Mouse (Mus musculus): ENCODE data around the gene Car3. TPM values are rescaled to one million over a fixed set of nuclear protein-coding genes. Genes with fewer than 3 reads are reported as not detected.

Car3 gene
- polyA plus RNA-seq, 1 experiment from 2014 or later: 5.1 TPM

- DNase-seq (ENCODE audit: low spot score) (no peak), ATAC-seq (ENCODE audit: low FRiP score) (no peak)
- Histone ChIP-seq H3K36me3 (ENCODE audit: control insufficient read depth, insufficient read depth, low read length) (no peaks in the 10 kb centered on the region), H3K27ac (ENCODE audit: low read depth, low read length) (no peak overlapping the region), H3K4me3 (ENCODE audit: low read depth, low read length) (no peak overlapping the region), H3K27me3 (ENCODE audit: control insufficient read depth, insufficient read depth, low read length) (peaks cover 4% of the 10 kb centered on the region; the same call in 1 of the 2 replicates), H3K9ac (ENCODE audit: low read depth, low read length) (no peak overlapping the region), H3K4me2 (replicated peaks; ENCODE audit: low read depth, low read length) (no peak overlapping the region), H3K9me3 (ENCODE audit: control insufficient read depth, low read length) (no peaks in the 10 kb centered on the region), H3K4me1 (replicated peaks; ENCODE audit: control insufficient read depth, insufficient read depth, low read length) (no peaks in the 10 kb centered on the region)
- 81% methylated on average over 2 of the region's 2 CpGs for WGBS
Observed at GRCm38 (mm10) chr3:14889085-14889484, 25.8 kb downstream of the Car3 start.

GRCm38 (mm10) chr3:14889716-14890409 lies 26.6 kb downstream of the Car3 start:
- no peak overlapping the region for H3K4me2 ChIP-seq (replicated peaks; ENCODE audit: low read depth, low read length)
- H3K36me3 ChIP-seq (ENCODE audit: control insufficient read depth, insufficient read depth, low read length): no peaks in the 10 kb centered on the region
- DNase-seq (ENCODE audit: low spot score) (no peak), ATAC-seq (ENCODE audit: low FRiP score) (no peak)
- H3K27ac ChIP-seq (ENCODE audit: low read depth, low read length): no peak overlapping the region
- H3K4me3 ChIP-seq (ENCODE audit: low read depth, low read length): no peak overlapping the region
- WGBS: 47% methylated on average over 4 of the region's 4 CpGs
- no peaks in the 10 kb centered on the region for H3K4me1 ChIP-seq (replicated peaks; ENCODE audit: control insufficient read depth, insufficient read depth, low read length)
- no peaks in the 10 kb centered on the region for H3K9me3 ChIP-seq (ENCODE audit: control insufficient read depth, low read length)
- peaks cover 4% of the 10 kb centered on the region; the same call in 1 of the 2 replicates for H3K27me3 ChIP-seq (ENCODE audit: control insufficient read depth, insufficient read depth, low read length)
- no peak overlapping the region for H3K9ac ChIP-seq (ENCODE audit: low read depth, low read length)

- no peak overlapping the region for H3K4me2 ChIP-seq (replicated peaks; ENCODE audit: low read depth, low read length)
- ATAC-seq (ENCODE audit: low FRiP score): no peak
- 85% methylated on average over 3 of the region's 3 CpGs for WGBS
- no peaks in the 10 kb centered on the region for H3K27me3 ChIP-seq (ENCODE audit: control insufficient read depth, insufficient read depth, low read length)
- H3K4me3 ChIP-seq (ENCODE audit: low read depth, low read length): no peak overlapping the region
- H3K9ac ChIP-seq (ENCODE audit: low read depth, low read length): no peak overlapping the region
- no peak for DNase-seq (ENCODE audit: low spot score)
- no peaks in the 10 kb centered on the region for H3K9me3 ChIP-seq (ENCODE audit: control insufficient read depth, low read length)
- H3K36me3 ChIP-seq (ENCODE audit: control insufficient read depth, insufficient read depth, low read length): no peaks in the 10 kb centered on the region
- H3K4me1 ChIP-seq (replicated peaks; ENCODE audit: control insufficient read depth, insufficient read depth, low read length): no peaks in the 10 kb centered on the region
- H3K27ac ChIP-seq (ENCODE audit: low read depth, low read length): no peak overlapping the region
Observed at GRCm38 (mm10) chr3:14892991-14893390, 29.7 kb downstream of the Car3 start.

- Histone ChIP-seq H3K36me3 (ENCODE audit: control insufficient read depth, insufficient read depth, low read length) (no peaks in the 10 kb centered on the region), H3K4me1 (replicated peaks; ENCODE audit: control insufficient read depth, insufficient read depth, low read length) (no peaks in the 10 kb centered on the region), H3K9ac (ENCODE audit: low read depth, low read length) (no peak overlapping the region), H3K9me3 (ENCODE audit: control insufficient read depth, low read length) (no peaks in the 10 kb centered on the region), H3K4me3 (ENCODE audit: low read depth, low read length) (no peak overlapping the region), H3K4me2 (replicated peaks; ENCODE audit: low read depth, low read length) (no peak overlapping the region), H3K27ac (ENCODE audit: low read depth, low read length) (no peak overlapping the region), H3K27me3 (ENCODE audit: control insufficient read depth, insufficient read depth, low read length) (no peaks in the 10 kb centered on the region)
- ATAC-seq (ENCODE audit: low FRiP score) (no peak), DNase-seq (ENCODE audit: low spot score) (no peak)
- 80% methylated on average over 5 of the region's 5 CpGs for WGBS
Observed at GRCm38 (mm10) chr3:14893700-14894099, 30.4 kb downstream of the Car3 start.

GRCm38 (mm10) chr3:14895333-14895732 lies 32.0 kb downstream of the Car3 start:
- no peak overlapping the region for H3K9ac ChIP-seq (ENCODE audit: low read depth, low read length)
- no peaks in the 10 kb centered on the region for H3K4me1 ChIP-seq (replicated peaks; ENCODE audit: control insufficient read depth, insufficient read depth, low read length)
- H3K9me3 ChIP-seq (ENCODE audit: control insufficient read depth, low read length): no peaks in the 10 kb centered on the region
- H3K36me3 ChIP-seq (ENCODE audit: control insufficient read depth, insufficient read depth, low read length): no peaks in the 10 kb centered on the region
- H3K4me3 ChIP-seq (ENCODE audit: low read depth, low read length): no peak overlapping the region
- no peak overlapping the region for H3K27ac ChIP-seq (ENCODE audit: low read depth, low read length)
- no peak for ATAC-seq (ENCODE audit: low FRiP score)
- H3K27me3 ChIP-seq (ENCODE audit: control insufficient read depth, insufficient read depth, low read length): no peaks in the 10 kb centered on the region
- no peak overlapping the region for H3K4me2 ChIP-seq (replicated peaks; ENCODE audit: low read depth, low read length)
- DNase-seq (ENCODE audit: low spot score): no peak
- 91% methylated on average over 3 of the region's 3 CpGs for WGBS

- no peak for ATAC-seq (ENCODE audit: low FRiP score)
- DNase-seq (ENCODE audit: low spot score): no peak
- Histone ChIP-seq H3K36me3 (ENCODE audit: control insufficient read depth, insufficient read depth, low read length) (no peaks in the 10 kb centered on the region), H3K27me3 (ENCODE audit: control insufficient read depth, insufficient read depth, low read length) (no peaks in the 10 kb centered on the region), H3K27ac (ENCODE audit: low read depth, low read length) (no peak overlapping the region), H3K4me3 (ENCODE audit: low read depth, low read length) (no peak overlapping the region), H3K4me1 (replicated peaks; ENCODE audit: control insufficient read depth, insufficient read depth, low read length) (no peaks in the 10 kb centered on the region), H3K9ac (ENCODE audit: low read depth, low read length) (no peak overlapping the region), H3K9me3 (ENCODE audit: control insufficient read depth, low read length) (no peaks in the 10 kb centered on the region), H3K4me2 (replicated peaks; ENCODE audit: low read depth, low read length) (no peak overlapping the region)
- WGBS: 79% methylated on average over 6 of the region's 6 CpGs
Observed at GRCm38 (mm10) chr3:14897770-14898169, 34.5 kb downstream of the Car3 start.

- Histone ChIP-seq H3K27me3 (ENCODE audit: control insufficient read depth, insufficient read depth, low read length) (no peaks in the 10 kb centered on the region), H3K4me3 (ENCODE audit: low read depth, low read length) (no peak overlapping the region), H3K9ac (ENCODE audit: low read depth, low read length) (no peak overlapping the region), H3K4me2 (replicated peaks; ENCODE audit: low read depth, low read length) (no peak overlapping the region), H3K27ac (ENCODE audit: low read depth, low read length) (no peak overlapping the region), H3K9me3 (ENCODE audit: control insufficient read depth, low read length) (no peaks in the 10 kb centered on the region), H3K36me3 (ENCODE audit: control insufficient read depth, insufficient read depth, low read length) (no peaks in the 10 kb centered on the region), H3K4me1 (replicated peaks; ENCODE audit: control insufficient read depth, insufficient read depth, low read length) (no peaks in the 10 kb centered on the region)
- WGBS: 91% methylated on average over 3 of the region's 3 CpGs
- no peak for ATAC-seq (ENCODE audit: low FRiP score)
- no peak for DNase-seq (ENCODE audit: low spot score)
Observed at GRCm38 (mm10) chr3:14903380-14903779, 40.1 kb downstream of the Car3 start.

GRCm38 (mm10) chr3:14904165-14904564 lies 40.9 kb downstream of the Car3 start:
- Histone ChIP-seq H3K27me3 (ENCODE audit: control insufficient read depth, insufficient read depth, low read length) (no peaks in the 10 kb centered on the region), H3K36me3 (ENCODE audit: control insufficient read depth, insufficient read depth, low read length) (no peaks in the 10 kb centered on the region), H3K4me1 (replicated peaks; ENCODE audit: control insufficient read depth, insufficient read depth, low read length) (no peaks in the 10 kb centered on the region), H3K27ac (ENCODE audit: low read depth, low read length) (no peak overlapping the region), H3K4me2 (replicated peaks; ENCODE audit: low read depth, low read length) (no peak overlapping the region), H3K9ac (ENCODE audit: low read depth, low read length) (no peak overlapping the region), H3K9me3 (ENCODE audit: control insufficient read depth, low read length) (no peaks in the 10 kb centered on the region), H3K4me3 (ENCODE audit: low read depth, low read length) (no peak overlapping the region)
- 92% methylated on average over 3 of the region's 3 CpGs for WGBS
- DNase-seq (ENCODE audit: low spot score) (no peak), ATAC-seq (ENCODE audit: low FRiP score) (no peak)

- Histone ChIP-seq H3K9ac (ENCODE audit: low read depth, low read length) (no peak overlapping the region), H3K27ac (ENCODE audit: low read depth, low read length) (no peak overlapping the region), H3K27me3 (ENCODE audit: control insufficient read depth, insufficient read depth, low read length) (no peaks in the 10 kb centered on the region), H3K4me3 (ENCODE audit: low read depth, low read length) (no peak overlapping the region), H3K36me3 (ENCODE audit: control insufficient read depth, insufficient read depth, low read length) (no peaks in the 10 kb centered on the region), H3K4me1 (replicated peaks; ENCODE audit: control insufficient read depth, insufficient read depth, low read length) (no peaks in the 10 kb centered on the region), H3K4me2 (replicated peaks; ENCODE audit: low read depth, low read length) (no peak overlapping the region), H3K9me3 (ENCODE audit: control insufficient read depth, low read length) (no peaks in the 10 kb centered on the region)
- DNase-seq (ENCODE audit: low spot score): no peak
- 16% methylated on average over 1 of the region's 1 CpGs for WGBS
- ATAC-seq (ENCODE audit: low FRiP score): no peak
Observed at GRCm38 (mm10) chr3:14907271-14907670, 44.0 kb downstream of the Car3 start.

All from hindbrain, embryonic 11.5 days (tissue).